Mouse (Mus musculus) spleen, adult 2 months (tissue): Measurements from ENCODE around the gene Acsm2. TPM values are rescaled to one million over a fixed set of nuclear protein-coding genes. Genes with fewer than 3 reads are reported as not detected.

Source experiments
- DNase-seq, 2 experiments: peaks; one replicate each; pipeline versions ENCODE4 v3.0.0 to v3.0.0-alpha.2; 2012 to 2021; ENCODE audit warnings: low spot score in 2 of 2, low read depth in 1 of 2
- H3K27ac ChIP-seq: fragments of 200-500 bp; 2 replicates; pipeline ENCODE4 v1.5.1; 2012; ENCODE audit warnings: low read length, inconsistent platforms; ENCODE audit not compliant: insufficient read depth
- H3K27me3 ChIP-seq: fragments of 200-500 bp; 2 replicates; pipeline ENCODE4 v1.6.1; 2012; ENCODE audit warnings: mild to moderate bottlenecking, moderate library complexity, low read length, inconsistent platforms; ENCODE audit not compliant: control insufficient read depth, insufficient read depth
- H3K36me3 ChIP-seq: fragments of 200-500 bp; 2 replicates; pipeline ENCODE4 v1.6.1; 2012; ENCODE audit warnings: mild to moderate bottlenecking, low read length, inconsistent platforms; ENCODE audit not compliant: control insufficient read depth, insufficient read depth
- H3K4me1 ChIP-seq: fragments of 200-500 bp; 2 replicates; pipeline ENCODE4 v1.6.1; 2011; ENCODE audit warnings: inconsistent platforms; ENCODE audit not compliant: control insufficient read depth, insufficient read depth, insufficient read length
- H3K4me3 ChIP-seq: fragments of 200-500 bp; 2 replicates; pipeline ENCODE4 v1.5.1; 2011; ENCODE audit warnings: mild to moderate bottlenecking, inconsistent platforms; ENCODE audit not compliant: insufficient read depth, insufficient read length; ENCODE audit errors: extremely low read depth
- CTCF ChIP-seq: fragments of 200-500 bp; IDR thresholded peaks from 2 replicates; pipeline ENCODE4 v1.5.1; 2011; ENCODE audit warnings: mild to moderate bottlenecking, inconsistent platforms; ENCODE audit not compliant: insufficient read depth, insufficient read length, insufficient replicate concordance; ENCODE audit errors: extremely low read depth
- POLR2A ChIP-seq: fragments of 200-500 bp; IDR thresholded peaks from 2 replicates; pipeline ENCODE4 v1.6.1; 2011; ENCODE audit warnings: low read depth, low read length, inconsistent platforms
- WGBS: fragments of 180-500 bp; shearing (Covaris S2); methylation state at CpG from one replicate; pipeline ENCODE4 v1.1.7; 2018; 5-methylcytosine and 5-hydroxymethylcytosine counted together
- polyA plus RNA-seq: library from polyadenylated mRNA; depleted of rRNA; stranded (reverse); fragments of >200 nt; gene quantifications from 2 replicates; pipeline ENCODE4 v1.2.3, GENCODE M21; 2012

Acsm2 gene
- polyA plus RNA-seq, 1 experiment = 0.53 TPM

- H3K27ac ChIP-seq = no peak overlapping the region
- H3K27me3 ChIP-seq = no peaks in the 10 kb centered on the region
- TF ChIP-seq CTCF (no peak), POLR2A (no peak)
- no peaks in the 10 kb centered on the region for H3K4me1 ChIP-seq
- WGBS = 87% methylated on average over 2 of the region's 2 CpGs
- H3K4me3 ChIP-seq = no peak overlapping the region
- no peaks in the 10 kb centered on the region for H3K36me3 ChIP-seq
- no peak for DNase-seq
Measured at GRCm38 (mm10) chr7:119604903-119605483, 50.9 kb downstream of the Acsm2 start.

- H3K27me3 ChIP-seq = no peaks in the 10 kb centered on the region
- WGBS = 83% methylated on average over 9 of the region's 9 CpGs
- H3K27ac ChIP-seq = no peak overlapping the region
- no peaks in the 10 kb centered on the region for H3K36me3 ChIP-seq
- H3K4me1 ChIP-seq = no peaks in the 10 kb centered on the region
- no peak overlapping the region for H3K4me3 ChIP-seq
- DNase-seq = no peak
- TF ChIP-seq CTCF (no peak), POLR2A (no peak)
Measured at GRCm38 (mm10) chr7:119605926-119606663, 52.0 kb downstream of the Acsm2 start.

- no peak within 1 kb of the TSS for H3K27ac ChIP-seq
- no peak within 1 kb of the TSS for H3K4me3 ChIP-seq
- no peaks in the 10 kb centered on the region for H3K27me3 ChIP-seq
- DNase-seq = no peak
- H3K4me1 ChIP-seq = no peaks in the 10 kb centered on the region
- H3K36me3 ChIP-seq = no peaks in the 10 kb centered on the region
- TF ChIP-seq CTCF = no peak
- TF ChIP-seq POLR2A = no peak
- WGBS = 84% methylated on average over 5 of the region's 5 CpGs
Measured at GRCm38 (mm10) chr7:119606664-119607076, 52.5 kb downstream of the Acsm2 start, which contains the start of gene Acsm1. Acsm1 (plus strand) TSS chr7:119607026.

GRCm38 (mm10) chr7:119607796-119608515 lies 53.8 kb downstream of the Acsm2 start:
- WGBS = 81% methylated on average over 9 of the region's 9 CpGs
- DNase-seq = no peak
- no peak overlapping the region for H3K4me3 ChIP-seq
- no peaks in the 10 kb centered on the region for H3K36me3 ChIP-seq
- H3K4me1 ChIP-seq = no peaks in the 10 kb centered on the region
- no peak overlapping the region for H3K27ac ChIP-seq
- TF ChIP-seq CTCF (no peak), POLR2A (no peak)
- H3K27me3 ChIP-seq = no peaks in the 10 kb centered on the region

GRCm38 (mm10) chr7:119616531-119616930 lies 62.4 kb downstream of the Acsm2 start:
- H3K4me3 ChIP-seq = no peak overlapping the region
- no peaks in the 10 kb centered on the region for H3K36me3 ChIP-seq
- no peak overlapping the region for H3K27ac ChIP-seq
- TF ChIP-seq CTCF (no peak), POLR2A (no peak)
- H3K4me1 ChIP-seq = no peaks in the 10 kb centered on the region
- 37% methylated on average over 1 of the region's 1 CpGs for WGBS
- DNase-seq = no peak
- no peaks in the 10 kb centered on the region for H3K27me3 ChIP-seq

GRCm38 (mm10) chr7:119617593-119617992 lies 63.5 kb downstream of the Acsm2 start:
- Histone ChIP-seq H3K4me3 (no peak overlapping the region), H3K4me1 (no peaks in the 10 kb centered on the region), H3K27ac (no peak overlapping the region), H3K36me3 (no peaks in the 10 kb centered on the region), H3K27me3 (no peaks in the 10 kb centered on the region)
- no peak for TF ChIP-seq CTCF
- TF ChIP-seq POLR2A = no peak
- no peak for DNase-seq
- WGBS = 87% methylated on average over 6 of the region's 6 CpGs
